Mouse (Mus musculus): ENCODE results near the gene Gm17606.

GRCm38 (mm10) chr14:54647900-54648299 is 7.1 kb downstream of the Gm17606 start:
- TF ChIP-seq USF1 (IDR thresholded peaks at IDR 0.05; ENCODE audit: low read depth) (no peak), POLR2A (IDR thresholded peaks at IDR 0.05; ENCODE audit: insufficient read length, low read depth) (no peak), MAX (IDR thresholded peaks at IDR 0.05; ENCODE audit: low read depth) (no peak), MYOG (IDR thresholded peaks at IDR 0.05; ENCODE audit: control insufficient read depth in 1 of 3, insufficient read depth in 1 of 3, insufficient read length in 2 of 3, low read depth in 2 of 3) (no peak)
